Mouse (Mus musculus) midbrain, embryonic 14.5 days (tissue): ENCODE data around the gene Ahsa1. TPM values are rescaled to one million over a fixed set of nuclear protein-coding genes. Genes with fewer than 3 reads are reported as not detected.
A peak's percentile ranks its signal among the peaks of the same experiment; 100 is the strongest.
"Not testable (repeated sequence)": the region's sequence is repeated elsewhere in the genome, so short reads cannot be mapped to it uniquely, and the experiment has no call there.

ENCODE experiments used
- ATAC-seq: fragments of 200-750 bp; cut with Nextera tagmentation; 2 replicates; pipeline ENCODE4 v1.8.0; 2017; ENCODE audit warnings: moderate number of reproducible peaks, moderate library complexity; ENCODE audit not compliant: low FRiP score, low TSS enrichment
- DNase-seq: peaks from one replicate; pipeline ENCODE4 v3.0.0-alpha.2; 2015
- H3K27ac ChIP-seq: fragments of 300-500 bp; sonication (generic); replicated peaks from 2 replicates; pipeline ENCODE4 v1.5.1; 2014; ENCODE audit warnings: mild to moderate bottlenecking, low read depth, low read length, moderate library complexity
- H3K27me3 ChIP-seq: fragments of 300-500 bp; sonication (generic); 2 replicates; pipeline ENCODE4 v1.6.1; 2014; ENCODE audit warnings: low read length, control low read depth, mixed read lengths; ENCODE audit not compliant: control insufficient read depth, insufficient read depth
- H3K36me3 ChIP-seq: fragments of 300-500 bp; sonication (generic); 2 replicates; pipeline ENCODE4 v1.6.1; 2014; ENCODE audit warnings: low read length, control low read depth; ENCODE audit not compliant: control insufficient read depth, insufficient read depth
- H3K4me1 ChIP-seq: fragments of 300-500 bp; sonication (generic); 2 replicates; pipeline ENCODE4 v1.6.1; 2014; ENCODE audit warnings: mild to moderate bottlenecking, antibody characterized with exemption, low read length, control low read depth; ENCODE audit not compliant: control insufficient read depth, insufficient read depth
- H3K4me2 ChIP-seq: fragments of 300-500 bp; sonication (generic); 2 replicates; pipeline ENCODE4 v1.6.1; 2014; ENCODE audit warnings: mild to moderate bottlenecking, low read length, moderate library complexity
- H3K4me3 ChIP-seq: fragments of 300-500 bp; sonication (generic); replicated peaks from 2 replicates; pipeline ENCODE4 v1.5.1; 2014; ENCODE audit warnings: low read depth, low read length
- H3K9ac ChIP-seq: fragments of 300-500 bp; sonication (generic); replicated peaks from 2 replicates; pipeline ENCODE4 v1.6.1; 2014; ENCODE audit warnings: mild to moderate bottlenecking, low read length, moderate library complexity
- H3K9me3 ChIP-seq: fragments of 300-500 bp; sonication (generic); 2 replicates; pipeline ENCODE4 v1.6.1; 2016; ENCODE audit warnings: low read length, control low read depth, mixed read lengths; ENCODE audit not compliant: control insufficient read depth
- WGBS: fragments of 180-500 bp; shearing (Covaris S2); extraction: QIAGEN DNeasy Blood & Tissue Kit; methylation state at CpG from one replicate; pipeline ENCODE4 v1.1.7; 2014; 5-methylcytosine and 5-hydroxymethylcytosine counted together
- polyA plus RNA-seq: library from polyadenylated mRNA; unstranded; fragments of >200 nt; fragmentation: Nextera tagmentation; extraction: Ambion mirVana; gene quantifications from 2 replicates; pipeline ENCODE4 v1.2.1, GENCODE M21; 2014

Ahsa1 gene
- polyA plus RNA-seq, 1 experiment from 2014 or later: 180 TPM

DNA sequence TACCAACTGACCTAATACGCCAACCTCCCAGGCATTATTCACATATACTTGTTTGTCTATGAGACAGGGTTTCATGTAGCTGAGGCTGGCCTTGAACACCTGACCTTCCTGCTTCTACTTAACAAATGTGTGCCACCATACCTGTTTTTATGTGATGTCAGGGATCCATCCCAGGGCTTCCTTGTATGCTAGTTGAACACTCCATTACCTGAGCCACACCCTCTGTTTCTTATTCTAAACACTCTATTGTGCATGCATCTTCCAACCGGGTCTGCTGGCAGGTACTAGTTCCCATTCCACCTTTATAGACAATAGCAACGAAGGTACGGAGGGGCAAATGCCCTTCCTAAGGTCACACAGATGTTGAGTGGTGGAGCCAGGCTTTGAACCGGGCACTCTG is 22.8 kb downstream of the Ahsa1 start:
- no peak overlapping the region for H3K9ac ChIP-seq
- H3K27me3 ChIP-seq: no peaks in the 10 kb centered on the region
- ATAC-seq (no peak), DNase-seq (no peak)
- no peaks in the 10 kb centered on the region for H3K36me3 ChIP-seq
- no peak overlapping the region for H3K4me2 ChIP-seq
- H3K4me1 ChIP-seq: no peaks in the 10 kb centered on the region
- WGBS: 95% methylated on average over 5 of the region's 5 CpGs
- H3K9me3 ChIP-seq: no peaks in the 10 kb centered on the region
- H3K27ac ChIP-seq: no peak overlapping the region
- H3K4me3 ChIP-seq: no peak overlapping the region

DNA sequence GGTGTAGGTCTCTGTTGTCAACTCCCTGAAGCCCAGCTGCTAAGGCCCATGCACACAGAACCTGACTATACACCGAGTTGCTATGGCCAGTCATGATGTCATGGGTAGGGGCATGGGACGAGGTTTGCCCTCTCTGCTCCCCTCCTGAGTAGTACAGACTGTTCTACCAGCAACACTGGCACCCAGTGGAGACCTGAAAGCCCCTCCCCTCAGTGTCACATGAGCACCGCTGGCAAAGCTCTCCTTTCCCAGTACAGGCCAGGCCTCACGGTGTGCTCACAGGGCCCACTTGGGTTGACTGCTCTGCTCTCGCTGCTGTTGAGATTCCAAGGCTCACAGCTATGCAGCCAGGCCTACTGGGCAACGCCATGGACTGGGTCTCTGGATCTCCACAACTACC is 27.7 kb downstream of the Ahsa1 start:
- Histone ChIP-seq H3K9ac (no peak overlapping the region), H3K27ac (no peak overlapping the region), H3K9me3 (no peaks in the 10 kb centered on the region), H3K36me3 (no peaks in the 10 kb centered on the region), H3K4me2 (no peak overlapping the region), H3K27me3 (peaks cover 2% of the 10 kb centered on the region; the same call in 1 of the 2 replicates), H3K4me3 (no peak overlapping the region), H3K4me1 (no peaks in the 10 kb centered on the region)
- 69% methylated on average over 6 of the region's 6 CpGs for WGBS
- DNase-seq: no peak
- no peak for ATAC-seq

DNA sequence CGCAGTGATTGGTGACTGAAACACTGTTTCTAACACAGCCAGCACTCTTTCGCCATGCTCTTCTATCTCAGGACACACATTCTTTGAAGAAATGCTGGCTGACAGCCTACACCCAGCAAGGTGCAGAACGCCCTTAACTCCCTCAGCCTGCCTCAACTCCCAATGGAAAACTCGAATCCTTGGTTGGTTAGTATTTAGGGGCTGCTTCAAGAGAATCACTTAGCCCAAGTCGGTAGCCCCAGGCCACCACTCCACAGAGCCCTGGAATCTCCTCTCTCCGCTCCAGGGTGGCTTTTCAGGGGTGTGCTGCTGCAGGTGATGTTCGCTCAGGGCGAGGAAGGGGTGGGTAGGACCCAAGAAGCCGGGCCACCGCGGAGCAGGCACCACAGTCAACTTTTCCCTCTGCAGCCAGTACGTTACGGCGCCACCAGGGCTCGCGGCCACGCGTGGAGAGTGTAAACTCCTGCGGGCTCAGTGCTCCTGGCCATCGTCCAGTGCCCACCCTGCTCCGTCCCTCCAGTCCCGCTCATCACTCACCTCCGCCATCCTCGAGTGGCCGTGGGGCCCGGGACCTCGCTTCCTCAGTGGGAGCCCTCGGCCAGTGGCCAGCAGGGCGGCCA is 32.9 kb downstream of the Ahsa1 start:
- Histone ChIP-seq H3K4me2 (peak overlapping the region; percentile 99), H3K27me3 (peaks cover 20% of the 10 kb centered on the region; the same call in 1 of the 2 replicates), H3K4me3 (peak overlapping the region; percentile 69), H3K36me3 (no peaks in the 10 kb centered on the region), H3K4me1 (0 out of 2 replicates have a peak, but pooled peaks cover 8% of the 10 kb centered on the region), H3K9ac (peak overlapping the region; percentile 72), H3K27ac (no peak overlapping the region), H3K9me3 (no peaks in the 10 kb centered on the region)
- DNase-seq: no peak
- peak; percentile 56 for ATAC-seq
- 9% methylated on average over 29 of the region's 29 CpGs for WGBS

DNA sequence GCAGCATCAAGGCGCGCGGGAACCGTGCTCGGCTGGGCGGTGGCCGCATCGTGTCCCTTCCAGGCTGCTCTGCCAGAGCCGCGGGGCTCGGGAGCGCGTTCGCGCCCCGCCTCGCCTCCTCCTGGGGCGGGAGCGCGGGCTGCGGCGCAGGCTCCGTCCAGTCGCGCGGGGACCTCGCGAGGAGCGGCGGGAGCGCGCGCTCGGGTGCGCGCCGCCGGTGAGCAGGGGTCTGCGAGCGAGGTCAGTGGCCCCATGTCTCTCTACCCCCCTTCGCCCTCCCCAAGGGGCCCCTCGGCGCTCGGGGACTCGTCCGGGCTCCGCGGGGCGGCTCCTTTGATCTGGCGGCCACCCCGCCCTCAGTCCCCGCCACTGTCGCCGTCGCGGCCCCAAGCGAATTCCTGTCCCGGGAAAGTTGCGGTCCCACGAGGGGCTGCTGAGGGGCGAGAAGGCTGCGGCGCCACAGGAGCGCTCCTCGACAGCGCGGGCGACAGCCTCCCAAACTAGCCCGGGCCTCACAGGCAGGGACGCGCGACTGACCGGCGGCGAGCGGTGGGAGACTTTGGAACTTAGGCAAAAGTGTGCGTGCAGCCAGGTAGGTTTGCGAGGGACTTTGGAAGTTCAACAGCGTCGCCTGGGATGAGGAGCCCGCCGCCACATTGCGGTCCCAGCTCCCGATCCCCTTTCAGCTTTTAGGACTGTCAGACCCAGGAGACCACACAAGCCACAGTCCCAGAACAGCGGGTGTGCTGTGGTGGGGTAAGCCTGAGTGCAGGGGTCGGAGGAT is 33.6 kb downstream of the Ahsa1 start, which contains the start of gene Ism2:
Gene Ism2 (minus strand): TSS at position 49 of the 784 bp plus-strand sequence.
- Histone ChIP-seq H3K27me3 (peaks cover 20% of the 10 kb centered on the region; the same call in 1 of the 2 replicates), H3K4me3 (peak within 1 kb of the TSS; percentile 69), H3K4me2 (peak within 1 kb of the TSS; percentile 99), H3K36me3 (no peaks in the 10 kb centered on the region), H3K9me3 (no peaks in the 10 kb centered on the region), H3K27ac (no peak within 1 kb of the TSS), H3K9ac (peak within 1 kb of the TSS; percentile 72), H3K4me1 (0 out of 2 replicates have a peak, but pooled peaks cover 8% of the 10 kb centered on the region)
- ATAC-seq: peak; percentile 71
- DNase-seq: peak; percentile 77
- WGBS: under 1% methylated on average over 85 of the region's 86 CpGs

DNA sequence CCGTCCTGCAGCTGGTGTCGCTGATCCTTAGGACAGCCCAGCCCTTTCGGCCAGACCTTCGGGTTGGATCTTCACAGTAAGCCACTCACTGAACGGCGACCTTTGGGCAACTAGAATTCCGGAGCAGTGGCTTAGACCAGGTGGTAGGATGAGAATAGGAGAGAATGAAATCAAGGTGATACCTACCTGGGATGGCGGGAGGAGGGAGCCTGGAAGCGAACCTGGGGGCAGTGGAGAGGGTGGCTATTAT is 34.1 kb downstream of the Ahsa1 start:
- H3K27me3 ChIP-seq: peaks cover 20% of the 10 kb centered on the region; the same call in 1 of the 2 replicates
- no peaks in the 10 kb centered on the region for H3K36me3 ChIP-seq
- H3K4me3 ChIP-seq: peak overlapping the region; percentile 69
- no peak for DNase-seq
- H3K27ac ChIP-seq: no peak overlapping the region
- ATAC-seq: 0 out of 2 replicates have a peak, but pooled peaks have one; percentile 7
- peak overlapping the region; percentile 99 for H3K4me2 ChIP-seq
- H3K4me1 ChIP-seq: 0 out of 2 replicates have a peak, but pooled peaks cover 8% of the 10 kb centered on the region
- 2% methylated on average over 9 of the region's 9 CpGs for WGBS
- no peak overlapping the region; the same call in 1 of the 2 replicates for H3K9ac ChIP-seq
- no peaks in the 10 kb centered on the region for H3K9me3 ChIP-seq

DNA sequence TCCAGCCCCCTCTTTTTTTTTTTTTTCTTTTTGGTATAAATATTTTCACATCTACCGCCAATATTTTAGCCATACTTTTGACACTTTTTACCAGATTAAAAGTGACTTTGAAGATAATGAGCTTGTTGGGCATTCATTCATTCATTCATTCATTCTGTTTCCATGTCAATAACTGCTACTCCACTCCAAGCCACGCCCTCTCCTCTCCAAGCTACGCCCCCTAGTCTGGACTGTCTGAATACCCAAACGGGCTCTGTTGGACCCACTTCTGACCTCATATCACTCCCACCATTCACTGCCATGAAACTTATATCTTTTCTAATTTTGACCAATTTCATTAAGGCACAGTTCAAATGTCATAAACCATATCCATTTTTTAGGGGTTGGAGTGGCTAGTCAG is 34.9 kb downstream of the Ahsa1 start:
- WGBS: 50% methylated on average over 4 of the region's 4 CpGs
- H3K27ac ChIP-seq: no peak overlapping the region
- H3K4me1 ChIP-seq: 0 out of 2 replicates have a peak, but pooled peaks cover 8% of the 10 kb centered on the region
- no peak for ATAC-seq
- no peaks in the 10 kb centered on the region for H3K9me3 ChIP-seq
- H3K4me2 ChIP-seq: no peak overlapping the region
- no peaks in the 10 kb centered on the region for H3K36me3 ChIP-seq
- H3K27me3 ChIP-seq: peaks cover 20% of the 10 kb centered on the region; the same call in 1 of the 2 replicates
- no peak overlapping the region for H3K4me3 ChIP-seq
- no peak for DNase-seq
- no peak overlapping the region for H3K9ac ChIP-seq

DNA sequence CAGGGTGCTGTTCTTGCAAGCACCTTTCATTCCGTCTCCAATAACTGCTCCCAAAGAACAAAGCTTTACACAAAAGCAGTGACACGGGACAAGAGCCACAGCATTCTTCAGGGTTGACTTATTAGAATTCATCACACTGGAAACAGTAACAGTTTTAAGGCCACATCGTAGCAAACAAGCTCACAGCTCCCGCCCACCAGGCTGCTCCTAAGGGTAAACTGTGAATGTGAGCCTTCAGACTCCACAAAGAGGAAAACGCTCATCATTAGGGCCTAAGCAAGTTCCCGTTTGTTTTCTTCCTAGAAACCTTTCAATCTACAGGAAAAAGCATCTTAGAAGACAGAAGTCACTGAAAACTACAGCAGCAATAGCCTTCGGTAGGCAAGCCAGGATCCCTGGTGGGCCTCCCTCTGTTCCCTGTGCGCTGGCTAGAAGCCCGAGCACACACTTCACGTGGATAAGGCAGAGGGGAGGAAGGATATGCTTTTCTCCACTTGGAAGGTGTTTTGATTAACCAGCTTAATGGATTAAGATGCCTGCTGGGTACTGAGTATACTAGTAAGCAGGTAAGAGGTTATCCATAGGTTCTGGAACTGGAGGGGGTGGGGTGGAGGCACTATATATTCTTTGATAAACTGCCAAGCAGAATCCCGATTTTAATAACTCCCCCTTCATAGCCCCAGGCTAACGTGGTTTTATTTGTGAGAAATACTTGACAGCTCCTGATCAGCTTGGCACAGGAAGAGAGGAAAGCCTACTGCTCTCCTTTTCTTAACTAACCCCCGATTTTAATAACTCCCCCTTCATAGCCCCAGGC is 39.7 kb downstream of the Ahsa1 start:
- ATAC-seq: peak; percentile 11; the same call in 1 of the 2 replicates
- Histone ChIP-seq H3K4me2 (no peak overlapping the region), H3K4me3 (no peak overlapping the region), H3K9ac (no peak overlapping the region), H3K4me1 (no peaks in the 10 kb centered on the region), H3K9me3 (no peaks in the 10 kb centered on the region), H3K27ac (peak overlapping the region; percentile 1; the same call in 1 of the 2 replicates), H3K36me3 (peaks cover 20% of the 10 kb centered on the region), H3K27me3 (no peaks in the 10 kb centered on the region)
- 27% methylated on average over 13 of the region's 13 CpGs for WGBS
- peak; percentile 53 for DNase-seq

DNA sequence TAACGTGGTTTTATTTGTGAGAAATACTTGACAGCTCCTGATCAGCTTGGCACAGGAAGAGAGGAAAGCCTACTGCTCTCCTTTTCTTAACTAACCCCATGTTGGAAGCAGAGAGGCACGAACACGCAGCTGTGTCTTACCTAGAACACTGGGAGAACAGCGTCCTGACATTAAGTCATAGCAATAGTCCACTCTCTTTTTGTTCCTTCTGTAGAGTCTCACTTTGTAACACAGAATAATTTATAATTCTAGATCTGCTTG is 40.2 kb downstream of the Ahsa1 start:
- 60% methylated on average over 4 of the region's 4 CpGs for WGBS
- not testable (repeated sequence) for H3K4me2 ChIP-seq, H3K9me3 ChIP-seq, H3K27me3 ChIP-seq, DNase-seq, H3K27ac ChIP-seq, H3K4me3 ChIP-seq, H3K9ac ChIP-seq, H3K4me1 ChIP-seq
- H3K36me3 ChIP-seq: peaks cover 20% of the 10 kb centered on the region
- peak; percentile 46; the same call in 1 of the 2 replicates for ATAC-seq
